Mouse (Mus musculus) ES-E14 (cell line): ENCODE measurements at regions not wholly inside any gene's neighbourhood (a gene's known extent, or its start where the extent isn't known, plus 50 kb on each side); places are given as distances from the start of the nearest gene placed in this dataset.
"Not testable (repeated sequence)": the region's sequence is repeated elsewhere in the genome, so short reads cannot be mapped to it uniquely, and the experiment has no call there.

Experiments used
- DNase-seq: peaks from one replicate; pipeline ENCODE4 v3.0.0-alpha.2; 2013; ENCODE audit warnings: low read depth, low spot score
- H3K27ac ChIP-seq: 2 replicates; pipeline ENCODE4 v1.5.1; 2012; ENCODE audit warnings: low read depth, mild to moderate bottlenecking, low read length, moderate library complexity, mixed read lengths; ENCODE audit not compliant: poor library complexity, insufficient read depth, severe bottlenecking
- H3K36me3 ChIP-seq: 2 replicates; pipeline ENCODE4 v1.6.1; 2012; ENCODE audit warnings: mild to moderate bottlenecking, low read length, moderate library complexity, mixed read lengths; ENCODE audit not compliant: control insufficient read depth, poor library complexity, insufficient read depth, severe bottlenecking
- H3K4me1 ChIP-seq, 2 experiments: fragments of 150-350 bp in 1 of 2; sonication (generic) in 1 of 2; 2 replicates each; pipeline ENCODE4 v1.6.1; 2012; ENCODE audit warnings: low read length in 2 of 2, mild to moderate bottlenecking in 1 of 2, mixed read lengths in 1 of 2; ENCODE audit not compliant: control insufficient read depth in 2 of 2, insufficient read depth in 2 of 2, poor library complexity in 1 of 2
- H3K4me3 ChIP-seq, 2 experiments: fragments of 150-350 bp in 1 of 2; sonication (generic) in 1 of 2; 2 replicates each; pipeline ENCODE4 v1.5.1; 2012; ENCODE audit warnings: low read length in 2 of 2, low read depth in 1 of 2, mild to moderate bottlenecking in 1 of 2, mixed read lengths in 1 of 2; ENCODE audit not compliant: insufficient read depth in 1 of 2, poor library complexity in 1 of 2, severe bottlenecking in 1 of 2
- H3K9ac ChIP-seq: 2 replicates; pipeline ENCODE4 v1.6.1; 2012; ENCODE audit warnings: low read depth, mild to moderate bottlenecking, low read length, mixed read lengths; ENCODE audit not compliant: poor library complexity, insufficient read depth, severe bottlenecking
- H3K9me3 ChIP-seq: fragments of 150-350 bp; sonication (generic); 2 replicates; pipeline ENCODE4 v1.6.1; 2012; ENCODE audit warnings: low read depth, mild to moderate bottlenecking, low read length; ENCODE audit not compliant: control insufficient read depth, insufficient read depth
- CHD2 ChIP-seq: IDR thresholded peaks from 2 replicates; pipeline ENCODE4 v1.6.1; 2014; ENCODE audit warnings: mild to moderate bottlenecking, low read depth, low read length, inconsistent platforms
- HCFC1 ChIP-seq: IDR thresholded peaks from 2 replicates; pipeline ENCODE4 v1.6.1; 2012; ENCODE audit warnings: low read length, inconsistent platforms, borderline replicate concordance; ENCODE audit not compliant: insufficient read depth
- MAFK ChIP-seq: IDR thresholded peaks from 2 replicates; pipeline ENCODE4 v1.6.1; 2014; ENCODE audit warnings: mild to moderate bottlenecking, low read depth, low read length, inconsistent platforms; ENCODE audit not compliant: insufficient read depth
- ZC3H11A ChIP-seq: IDR thresholded peaks from 2 replicates; pipeline ENCODE4 v1.6.1; 2012; ENCODE audit warnings: low read depth, mild to moderate bottlenecking, inconsistent platforms, low read length, borderline replicate concordance
- ZNF384 ChIP-seq: IDR thresholded peaks from 2 replicates; pipeline ENCODE4 v1.6.1; 2012; ENCODE audit warnings: low read depth, low read length, inconsistent platforms
- in situ Hi-C, 2 experiments: fragments of 600-800 bp; cut with MboI; formaldehyde crosslinking; loops; one replicate each; pipeline ENCODE4 v1.15.1; 2025; ENCODE audit warnings: low sequenced_read_pairs in 2 of 2, inconsistent platforms in 1 of 2; ENCODE audit not compliant: unreplicated experiment in 2 of 2

DNA sequence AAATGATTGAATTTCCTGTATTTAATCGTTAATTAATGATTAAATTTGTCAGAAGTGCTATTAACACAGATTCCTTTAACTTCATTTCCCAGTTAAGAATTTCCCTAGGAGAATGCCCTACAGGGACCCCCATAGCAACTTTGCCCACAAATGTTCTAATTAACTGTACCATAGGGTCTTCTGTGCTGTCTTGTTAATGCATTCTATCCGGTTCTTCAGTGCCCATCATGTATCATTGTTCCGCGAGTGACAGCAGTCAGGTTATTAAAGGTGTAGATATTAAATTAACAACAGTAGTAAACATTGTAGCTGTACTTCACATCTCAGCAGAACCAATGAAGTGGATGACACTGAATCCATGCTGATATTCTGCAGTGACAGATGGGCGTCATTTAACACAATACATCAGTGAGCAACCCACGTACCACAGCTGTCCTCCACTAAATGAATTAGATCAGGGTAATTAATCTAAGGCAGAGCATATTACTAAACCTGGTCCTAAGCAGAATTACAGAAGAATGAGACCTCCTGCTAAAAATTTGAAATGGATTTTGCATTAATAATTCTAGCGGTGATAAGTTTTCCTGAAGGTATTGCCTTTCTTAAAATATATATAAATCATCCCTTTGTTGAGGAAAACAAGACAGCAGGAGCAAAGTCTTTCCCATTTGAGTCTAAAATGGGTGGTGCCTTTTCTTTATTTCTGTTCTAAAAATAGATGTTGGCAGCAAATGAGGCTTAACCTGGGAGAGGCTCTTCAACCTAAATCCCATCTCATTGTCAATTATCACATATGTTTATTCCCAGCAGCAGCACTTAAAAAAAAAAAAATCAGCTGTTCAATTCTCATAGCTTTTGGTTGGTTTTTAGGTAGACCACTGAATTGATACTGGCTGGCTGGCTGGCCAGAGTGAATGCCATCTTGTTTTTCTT is 872.3 kb downstream of the Nxph1 start:
- Histone ChIP-seq H3K4me3 (no peak overlapping the region), H3K9me3 (no peaks in the 10 kb centered on the region), H3K9ac (no peak overlapping the region), H3K36me3 (no peaks in the 10 kb centered on the region), H3K4me1 (no peaks in the 10 kb centered on the region), H3K27ac (no peak overlapping the region)
- TF ChIP-seq MAFK (no peak), ZC3H11A (no peak), ZNF384 (no peak), HCFC1 (no peak), CHD2 (no peak)
- no peak for DNase-seq
- in situ Hi-C loops: no loop called here

DNA sequence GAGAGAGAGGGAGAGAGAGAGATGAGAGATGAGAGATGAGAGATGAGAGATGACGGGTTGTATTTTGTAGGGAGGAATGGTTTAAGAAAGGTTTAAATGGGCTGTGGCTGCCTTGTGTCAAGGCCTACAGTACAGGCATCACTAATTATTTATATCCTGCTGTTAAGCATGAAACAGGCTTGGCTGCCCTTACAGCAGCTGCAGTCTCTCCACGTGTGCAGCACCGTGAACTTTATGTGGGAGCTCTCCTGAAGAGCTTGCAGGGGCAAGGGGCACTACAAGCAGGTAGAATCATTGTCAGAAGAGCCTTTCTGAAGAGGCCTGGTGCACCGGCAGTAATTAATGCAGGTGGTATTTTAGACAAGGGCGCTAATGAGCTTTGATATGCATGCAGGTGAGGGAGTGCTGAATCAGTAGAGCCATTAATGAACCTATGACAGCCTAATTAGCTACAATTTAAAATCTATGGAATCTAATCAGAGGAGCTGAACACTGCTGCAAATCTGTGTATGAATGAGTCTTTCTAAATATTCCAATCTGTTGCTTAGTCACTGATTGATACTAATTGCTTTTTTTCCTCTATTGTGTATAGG is 886.7 kb downstream of the Nxph1 start:
- no peak for DNase-seq
- H3K27ac ChIP-seq: no peak overlapping the region
- no peaks in the 10 kb centered on the region for H3K4me1 ChIP-seq
- TF ChIP-seq ZC3H11A: no peak
- no peak for TF ChIP-seq CHD2
- in situ Hi-C loops: no loop called here
- H3K9ac ChIP-seq: no peak overlapping the region
- no peak overlapping the region for H3K4me3 ChIP-seq
- no peaks in the 10 kb centered on the region for H3K9me3 ChIP-seq
- H3K36me3 ChIP-seq: no peaks in the 10 kb centered on the region

DNA sequence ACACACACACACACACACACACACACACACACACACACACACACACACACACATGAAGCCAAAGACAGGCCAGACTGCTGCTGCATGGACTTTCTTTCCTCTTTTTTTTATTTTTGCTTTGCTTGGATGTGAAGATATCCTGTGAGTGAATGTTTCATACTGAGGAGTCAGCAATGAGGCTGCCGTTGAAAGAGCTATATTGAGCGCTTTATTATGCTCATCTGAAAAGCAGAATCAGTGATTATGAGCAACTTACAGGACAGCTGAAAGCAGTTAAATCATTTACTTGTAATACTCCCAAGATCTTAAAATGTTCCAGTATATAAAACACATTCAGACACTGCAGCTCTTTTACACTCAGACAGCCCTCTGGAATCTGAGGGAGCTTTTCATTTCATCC is 894.2 kb downstream of the Nxph1 start:
- H3K4me3 ChIP-seq: no peak overlapping the region
- in situ Hi-C loops: no loop called here
- H3K36me3 ChIP-seq: no peaks in the 10 kb centered on the region
- no peak for TF ChIP-seq HCFC1
- no peak for TF ChIP-seq CHD2
- TF ChIP-seq ZC3H11A: no peak
- TF ChIP-seq ZNF384: no peak
- TF ChIP-seq MAFK: no peak
- no peak overlapping the region for H3K27ac ChIP-seq
- no peak overlapping the region for H3K9ac ChIP-seq
- DNase-seq: no peak
- H3K4me1 ChIP-seq: no peaks in the 10 kb centered on the region
- H3K9me3 ChIP-seq: no peaks in the 10 kb centered on the region

DNA sequence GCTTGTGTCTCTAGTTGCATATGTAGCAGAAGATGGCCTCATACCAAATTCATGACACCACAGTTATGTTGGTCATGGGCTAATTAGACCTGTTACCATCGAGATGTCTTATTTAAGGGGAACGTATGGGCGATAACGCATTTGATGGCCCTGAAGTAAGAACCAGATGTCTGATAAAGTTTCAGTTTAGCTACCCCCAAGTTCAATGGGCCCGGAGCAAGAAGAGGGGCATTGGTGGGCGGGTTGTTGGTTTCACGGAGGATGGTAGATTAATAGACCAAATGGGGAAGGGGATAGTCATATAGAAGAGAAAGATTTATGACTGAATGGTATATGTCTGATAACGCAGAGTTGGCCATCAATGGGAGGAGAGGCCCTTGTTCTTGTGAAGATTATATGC is 941.6 kb downstream of the Nxph1 start:
- DNase-seq: peak; percentile 2
- H3K4me1 ChIP-seq, H3K4me3 ChIP-seq, H3K9ac ChIP-seq, in situ Hi-C loops, H3K27ac ChIP-seq, H3K9me3 ChIP-seq, H3K36me3 ChIP-seq: not testable (repeated sequence)
